Mouse (Mus musculus) cortical plate, adult 2 months (tissue): ENCODE results near the gene Fam57a. TPM values are rescaled to one million over a fixed set of nuclear protein-coding genes. Genes with fewer than 3 reads are reported as not detected.

Experiments used
- H3K27ac ChIP-seq: fragments of 200-500 bp; 2 replicates; pipeline ENCODE4 v1.5.1; 2012; ENCODE audit warnings: low read length, control low read depth, inconsistent platforms; ENCODE audit not compliant: insufficient read depth
- H3K4me1 ChIP-seq: fragments of 200-500 bp; 2 replicates; pipeline ENCODE4 v1.6.1; 2011; ENCODE audit warnings: low read length; ENCODE audit not compliant: control insufficient read depth, insufficient read depth
- H3K4me3 ChIP-seq: fragments of 200-500 bp; 2 replicates; pipeline ENCODE4 v1.5.1; 2011; ENCODE audit warnings: mild to moderate bottlenecking, low read length, control low read depth; ENCODE audit not compliant: insufficient read depth
- CTCF ChIP-seq: fragments of 200-500 bp; IDR thresholded peaks from 2 replicates; pipeline ENCODE4 v1.5.1; 2011; ENCODE audit warnings: mild to moderate bottlenecking, control low read depth, low read length; ENCODE audit not compliant: insufficient read depth; ENCODE audit errors: extremely low read depth
- POLR2A ChIP-seq: fragments of 200-500 bp; IDR thresholded peaks from 2 replicates; pipeline ENCODE4 v1.6.1; 2011; ENCODE audit warnings: mild to moderate bottlenecking, low read length, control low read depth; ENCODE audit not compliant: insufficient read depth; ENCODE audit errors: extremely low read depth
- polyA plus RNA-seq: library from polyadenylated mRNA; depleted of rRNA; stranded (reverse); fragments of >200 nt; gene quantifications from 2 replicates; pipeline ENCODE4 v1.2.3, GENCODE M21; 2012; rRNA removed

The Fam57a gene
- polyA plus RNA-seq, 1 experiment, result 32.3 TPM

GRCm38 (mm10) chr11:76256129-76256528 lies 76.7 kb downstream of the Fam57a start:
- H3K4me1 ChIP-seq, result peaks cover 2% of the 10 kb centered on the region
- H3K4me3 ChIP-seq, result no peak overlapping the region
- TF ChIP-seq CTCF, result no peak
- no peak for TF ChIP-seq POLR2A
- H3K27ac ChIP-seq, result no peak overlapping the region

DNA sequence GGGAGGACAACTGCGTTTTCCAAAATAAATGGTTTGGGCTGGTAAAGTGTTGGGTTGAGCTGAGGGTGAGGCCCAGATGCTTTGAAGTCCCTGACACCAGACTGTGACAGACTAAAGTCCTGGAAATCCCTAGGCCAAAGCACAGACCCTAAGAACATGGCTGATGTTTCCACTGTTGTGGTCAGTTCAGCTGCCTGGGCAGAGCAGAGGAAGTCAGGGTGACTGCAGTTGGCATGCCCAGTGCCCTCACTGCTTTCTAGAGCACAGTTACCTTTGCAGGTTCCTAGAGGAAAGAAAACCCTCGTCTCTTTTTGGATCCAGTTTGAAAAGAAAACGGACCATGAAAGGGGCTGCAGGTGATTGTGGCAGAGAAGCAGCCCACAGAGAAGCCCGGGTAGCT lies 77.9 kb downstream of the Fam57a start:
- H3K4me1 ChIP-seq, result peaks cover 2% of the 10 kb centered on the region
- no peak overlapping the region for H3K27ac ChIP-seq
- TF ChIP-seq POLR2A (no peak), CTCF (no peak)
- no peak overlapping the region for H3K4me3 ChIP-seq

- no peak overlapping the region for H3K27ac ChIP-seq
- TF ChIP-seq CTCF, result no peak
- TF ChIP-seq POLR2A, result no peak
- H3K4me1 ChIP-seq, result peaks cover 2% of the 10 kb centered on the region
- no peak overlapping the region for H3K4me3 ChIP-seq
Observed at GRCm38 (mm10) chr11:76258511-76258910, 79.0 kb downstream of the Fam57a start.

- H3K27ac ChIP-seq, result no peak overlapping the region; the same call in 1 of the 2 replicates
- H3K4me3 ChIP-seq, result no peak overlapping the region
- H3K4me1 ChIP-seq, result no peaks in the 10 kb centered on the region
- no peak for TF ChIP-seq CTCF
Observed at GRCm38 (mm10) chr11:76260208-76261050, 81.0 kb downstream of the Fam57a start.

- Histone ChIP-seq H3K4me1 (no peaks in the 10 kb centered on the region), H3K27ac (no peak overlapping the region), H3K4me3 (no peak overlapping the region)
- TF ChIP-seq POLR2A (no peak), CTCF (no peak)
Observed at GRCm38 (mm10) chr11:76261224-76261623, 81.8 kb downstream of the Fam57a start.

DNA sequence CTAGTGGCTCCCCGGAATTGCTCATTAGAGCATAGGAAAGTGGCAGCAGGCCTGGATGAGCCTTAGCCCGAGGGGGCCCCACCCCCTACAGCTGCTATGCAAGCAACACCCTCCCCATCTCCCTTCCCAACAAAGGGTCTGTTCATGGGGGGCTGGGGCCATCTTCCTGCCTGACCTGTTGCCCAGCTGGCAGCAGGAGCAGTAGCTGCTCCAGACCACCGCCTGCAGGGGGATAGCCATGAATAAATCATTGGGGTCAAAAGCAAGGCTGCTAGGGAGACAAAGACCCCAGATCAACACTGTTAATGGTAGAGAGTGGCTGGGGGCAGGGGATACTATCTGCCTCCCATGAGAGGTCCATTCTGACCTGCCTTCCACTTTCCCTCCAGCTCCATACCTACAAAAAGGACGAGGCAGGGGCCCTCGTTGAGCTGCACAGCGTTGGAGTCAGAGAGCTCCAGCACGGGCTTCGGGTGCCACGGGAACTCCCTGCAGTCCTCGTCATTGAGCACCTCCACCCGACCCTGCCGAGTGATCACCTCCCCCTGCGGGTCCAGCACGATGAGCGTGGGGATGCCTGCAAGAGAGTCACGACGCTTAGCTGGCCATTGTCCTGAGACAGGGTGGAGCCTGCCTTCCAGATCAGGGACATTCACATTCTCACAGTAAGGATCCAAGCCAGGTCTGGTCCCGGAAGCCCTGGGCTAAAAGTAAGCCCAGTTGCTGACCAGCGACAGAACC lies 83.3 kb downstream of the Fam57a start:
- TF ChIP-seq POLR2A (no peak), CTCF (no peak)
- Histone ChIP-seq H3K4me1 (no peaks in the 10 kb centered on the region), H3K4me3 (no peak overlapping the region), H3K27ac (no peak overlapping the region)

Other genes with a start within 250 kb of the Fam57a start
- gene Rph3al, start 241.2 kb upstream of the Fam57a start, polyA plus RNA-seq, result 1.7 and 2.5 TPM in 2 replicates
- gene 1700016K19Rik, start 179.8 kb upstream of the Fam57a start, polyA plus RNA-seq, result 9.3 and 10.0 TPM in 2 replicates
- gene Rflnb, start 151.9 kb upstream of the Fam57a start, polyA plus RNA-seq, result 8.1 and 8.9 TPM in 2 replicates
- gene Vps53, start within 50 bp of the Fam57a start, polyA plus RNA-seq, result 56.6 and 57.4 TPM in 2 replicates
- 1.9 and 2.2 TPM in 2 replicates for gene Dbil5, start 37.9 kb downstream of the Fam57a start, polyA plus RNA-seq
- 5.8 and 6.6 TPM in 2 replicates for gene Gemin4, start 38.0 kb downstream of the Fam57a start, polyA plus RNA-seq
- gene Mrm3, start 64.0 kb downstream of the Fam57a start, polyA plus RNA-seq, result 15.0 and 17.0 TPM in 2 replicates
- 38.6 and 41.7 TPM in 2 replicates for gene Glod4, start 64.1 kb downstream of the Fam57a start, polyA plus RNA-seq
- gene Nxn, start 219.5 kb downstream of the Fam57a start, polyA plus RNA-seq, result 8.0 and 9.2 TPM in 2 replicates
- gene Timm22, start 227.3 kb downstream of the Fam57a start, polyA plus RNA-seq, result 28.3 and 28.7 TPM in 2 replicates